Mouse (Mus musculus) embryonic stem cell, embryonic (primary cell): ENCODE measurements at regions not wholly inside any gene's neighbourhood (a gene's known extent, or its start where the extent isn't known, plus 50 kb on each side); places are given as distances from the start of the nearest gene placed in this dataset.

Source experiments
- CTCF ChIA-PET, 4 experiments: fragments of 300-600 bp in 2 of 4; fragments of 350-600 bp in 2 of 4; sonication (Branson Sonifier 250); formaldehyde crosslinking; loops; one replicate each; lab custom pipeline; 2022; ENCODE audit warnings: inconsistent platforms in 2 of 4; lab: Charles Lee
- POLR2A ChIA-PET, 4 experiments: fragments of 300-600 bp in 2 of 4; fragments of 350-600 bp in 2 of 4; sonication (Branson Sonifier 250); formaldehyde crosslinking; loops; one replicate each; lab custom pipeline; 2022; ENCODE audit warnings: antibody characterized with exemption in 4 of 4, inconsistent platforms in 1 of 4; lab: Charles Lee

DNA sequence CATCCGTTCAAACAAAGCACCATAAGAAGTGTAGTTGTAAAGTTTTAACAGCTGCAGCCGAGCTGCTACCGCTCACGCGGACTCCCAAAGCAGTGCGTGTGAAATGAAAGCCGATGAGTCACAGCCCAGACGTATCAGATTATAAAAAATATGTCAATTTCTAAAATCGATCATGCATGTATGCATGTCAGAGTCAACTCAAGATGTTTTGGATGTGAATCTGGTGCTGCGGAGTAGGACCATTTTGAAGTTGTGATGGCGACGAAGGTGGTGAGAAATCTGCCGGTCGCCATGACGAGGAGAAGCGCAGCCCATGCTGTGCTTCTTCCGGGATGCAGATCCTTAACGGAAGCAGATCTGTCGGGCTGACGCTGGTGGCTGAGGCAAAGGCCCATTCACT, 93.5 kb downstream of the Aldh8a1 start:
- CTCF ChIA-PET = interaction anchor here in 2 of 4 experiments (0.6 to 2.7 kb wide), 3 partner anchors 497 to 540 kb away, joined by 3 to 6 read pairs (median 6); no protein-coding TSS in a partner anchor

DNA sequence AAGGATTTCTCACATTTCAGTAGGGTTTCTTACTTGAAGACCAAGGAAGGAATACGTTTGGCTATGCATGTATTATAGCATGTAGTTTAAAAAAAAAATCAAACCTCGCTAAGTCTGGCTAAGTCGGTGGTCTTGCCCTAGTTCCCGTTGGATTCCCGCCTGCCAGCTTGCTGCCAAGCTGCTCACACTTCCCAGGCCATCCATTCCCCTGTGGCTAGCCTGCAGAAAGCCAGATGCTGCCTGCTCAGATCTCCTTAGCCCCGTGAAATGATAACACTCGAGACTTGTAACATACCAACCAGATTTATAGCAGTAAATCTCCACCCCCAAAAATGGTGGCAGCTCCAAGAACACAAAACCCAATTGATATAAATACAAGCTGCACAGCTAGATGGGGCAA, 97.2 kb downstream of the Aldh8a1 start:
- ChIA-PET POLR2A (no interaction called here), CTCF (interaction anchor here in 2 of 4 experiments (0.6 to 0.9 kb wide), 2 partner anchors 56 to 517 kb away, joined by 3 to 14 read pairs; no protein-coding TSS in a partner anchor)

More for the DNA sequence above, 93.5 kb downstream of the Aldh8a1 start:
- POLR2A ChIA-PET = interaction anchor here in 3 of 4 experiments (0.5 to 0.8 kb wide), 5 partner anchors 29 to 577 kb away, joined by 3 to 9 read pairs (median 4); no protein-coding TSS in a partner anchor

DNA sequence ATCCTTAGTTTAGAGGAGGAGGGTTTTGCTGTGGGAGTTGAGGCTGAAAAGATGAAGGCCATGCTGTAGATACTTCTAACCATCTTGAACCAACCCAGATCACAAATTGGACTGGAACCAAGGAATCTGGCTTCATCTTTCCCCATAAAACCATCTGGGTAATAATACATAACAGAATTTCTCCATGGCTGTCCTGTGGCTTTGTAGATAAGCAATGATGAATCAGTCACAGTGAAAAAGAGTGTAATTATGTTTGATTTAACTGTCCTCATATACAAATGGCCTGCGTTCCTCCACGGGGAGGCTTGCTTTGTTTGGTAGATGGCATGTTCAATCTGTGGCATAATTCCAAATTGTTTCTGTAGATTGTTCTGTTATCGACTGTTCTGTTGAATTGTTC, 100.9 kb downstream of the Aldh8a1 start:
- CTCF ChIA-PET = no interaction called here
- POLR2A ChIA-PET = no interaction called here

DNA sequence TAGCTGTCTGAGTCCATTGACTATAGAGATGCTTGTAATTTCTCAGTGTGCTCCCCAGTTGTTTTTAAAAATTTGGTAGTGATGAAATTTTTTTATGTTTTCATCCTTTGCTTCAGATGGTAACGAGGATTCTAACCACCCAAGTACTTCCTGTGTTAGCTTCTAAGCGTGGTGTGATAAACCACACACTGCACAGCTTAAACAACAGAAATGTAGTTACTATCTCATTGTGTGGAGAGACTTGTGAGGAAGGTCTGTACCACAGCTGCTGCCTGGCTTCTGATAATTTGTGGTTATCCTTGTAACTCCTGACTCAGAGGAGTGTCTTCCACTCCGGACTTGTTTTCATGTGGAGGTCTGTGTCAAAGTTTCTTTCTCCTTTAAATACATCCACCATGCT, 102.3 kb downstream of the Aldh8a1 start:
- POLR2A ChIA-PET = no interaction called here

DNA sequence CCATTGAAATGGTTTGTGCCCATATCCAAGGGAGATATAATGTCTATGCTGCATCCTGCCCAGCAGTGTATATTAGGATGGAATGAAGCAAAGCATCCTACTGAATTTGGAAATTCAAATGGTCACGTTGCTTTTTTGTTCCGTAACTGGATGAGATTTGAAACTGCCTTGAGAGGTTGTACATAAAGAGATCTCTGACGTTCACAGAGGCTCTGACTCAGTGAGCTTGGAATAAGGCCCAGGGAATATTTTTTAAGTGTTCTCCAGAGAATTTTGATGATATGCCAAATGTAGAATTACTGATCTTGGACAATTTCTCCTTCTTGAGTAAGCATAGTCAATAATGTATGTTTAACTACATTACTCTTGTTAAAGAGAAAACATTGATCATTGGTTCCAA, 104.2 kb downstream of the Aldh8a1 start:
- CTCF ChIA-PET = no interaction called here
- POLR2A ChIA-PET = interaction anchor here in 1 of 4 experiments (1.4 kb wide), 1 partner anchor 13 kb away, joined by 3 read pairs; no protein-coding TSS in a partner anchor

More for the DNA sequence above, 102.3 kb downstream of the Aldh8a1 start:
- CTCF ChIA-PET = no interaction called here

DNA sequence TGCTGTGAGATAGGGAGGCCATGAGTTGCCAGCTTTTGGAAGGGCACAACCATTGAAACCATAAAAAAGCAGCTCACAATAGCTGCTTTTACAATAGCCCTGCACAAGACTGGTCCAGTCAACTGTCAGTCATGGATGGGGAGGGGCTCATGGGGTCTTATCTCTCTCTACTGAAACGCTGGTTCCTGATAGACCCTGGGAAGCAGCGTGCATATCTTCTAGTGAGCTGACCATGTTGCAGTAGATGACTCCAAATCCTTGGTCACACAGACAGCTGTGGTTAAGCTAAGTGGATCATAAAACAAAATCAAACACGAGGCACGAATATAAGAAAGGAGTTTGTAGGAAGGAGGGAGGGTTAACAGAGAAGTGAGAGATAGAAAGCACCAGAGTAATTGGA, 105.0 kb downstream of the Aldh8a1 start:
- ChIA-PET POLR2A (interaction anchor here in 1 of 4 experiments (1.4 kb wide), 1 partner anchor 14 kb away, joined by 3 read pairs; no protein-coding TSS in a partner anchor), CTCF (no interaction called here)

DNA sequence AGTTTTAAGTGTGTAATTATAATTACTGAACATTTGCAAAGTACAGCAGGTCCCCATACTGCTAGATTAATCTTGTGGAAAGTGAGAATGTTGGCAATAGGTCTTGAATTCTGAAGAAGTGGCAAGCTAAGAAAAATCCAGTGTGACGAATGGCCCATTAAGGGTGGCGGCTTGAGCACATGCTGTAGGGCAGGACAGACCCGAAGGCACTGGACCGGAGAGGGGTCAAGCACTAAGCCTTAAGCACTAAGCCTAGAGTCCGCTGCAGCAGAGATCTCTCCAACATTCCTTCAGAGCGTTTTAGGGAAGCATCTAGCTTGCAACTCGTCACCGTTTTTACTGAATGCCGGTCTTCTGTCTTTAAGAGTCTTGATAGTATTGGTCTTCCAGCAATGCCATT, 105.6 kb downstream of the Aldh8a1 start:
- CTCF ChIA-PET = no interaction called here
- POLR2A ChIA-PET = interaction anchor here in 1 of 4 experiments (1.4 kb wide), 1 partner anchor 14 kb away, joined by 3 read pairs; no protein-coding TSS in a partner anchor

DNA sequence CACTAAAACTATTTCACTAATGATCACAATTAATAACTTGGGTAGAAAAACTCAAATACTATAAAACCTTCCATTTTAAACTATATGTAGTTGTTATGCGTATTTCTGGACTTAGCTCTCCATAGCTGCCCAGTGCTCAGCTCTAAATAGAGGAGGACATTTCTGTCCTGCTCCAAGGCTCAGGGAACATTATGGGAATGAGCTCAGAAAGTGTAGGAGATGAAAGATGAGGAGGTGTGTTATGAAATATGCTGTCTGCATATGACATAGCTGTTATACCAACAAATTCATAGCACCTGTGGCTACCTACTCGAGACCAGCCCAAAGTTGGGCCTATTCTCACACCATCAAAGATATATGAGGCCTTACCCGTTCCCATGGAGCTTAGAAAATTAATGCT, 106.3 kb downstream of the Aldh8a1 start:
- ChIA-PET CTCF (no interaction called here), POLR2A (no interaction called here)

DNA sequence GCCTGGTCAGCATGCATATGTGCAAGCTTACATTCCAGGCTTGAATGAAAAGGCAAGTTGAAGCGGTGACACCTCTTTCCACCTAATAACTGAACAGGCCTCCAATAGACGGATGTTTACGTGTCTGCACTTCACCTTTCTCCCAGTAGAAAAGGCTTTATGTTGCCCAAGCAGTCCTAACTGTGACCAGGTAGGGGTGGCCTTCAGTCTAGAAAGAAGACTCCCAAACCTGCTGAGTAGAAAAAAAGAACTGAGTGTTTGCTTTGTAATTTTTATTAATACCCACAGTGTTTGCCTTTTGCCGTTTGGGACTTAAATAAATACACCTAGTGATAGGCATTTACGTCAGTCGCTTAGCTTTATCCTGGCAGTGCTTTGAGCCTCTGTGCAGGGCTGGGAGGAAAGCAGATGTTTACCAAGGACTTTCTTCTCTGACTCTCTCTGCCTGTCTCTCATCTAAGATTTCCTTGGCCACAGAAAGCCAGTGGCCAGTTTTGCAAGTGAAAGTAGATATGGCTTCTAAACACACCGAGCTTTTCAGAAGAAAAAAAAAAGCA, 104.5 kb upstream of the 1700020N01Rik start:
- ChIA-PET CTCF (interaction anchor here in 1 of 4 experiments (0.6 kb wide), 1 partner anchor 497 kb away, joined by 4 read pairs; no protein-coding TSS in a partner anchor), POLR2A (no interaction called here)

DNA sequence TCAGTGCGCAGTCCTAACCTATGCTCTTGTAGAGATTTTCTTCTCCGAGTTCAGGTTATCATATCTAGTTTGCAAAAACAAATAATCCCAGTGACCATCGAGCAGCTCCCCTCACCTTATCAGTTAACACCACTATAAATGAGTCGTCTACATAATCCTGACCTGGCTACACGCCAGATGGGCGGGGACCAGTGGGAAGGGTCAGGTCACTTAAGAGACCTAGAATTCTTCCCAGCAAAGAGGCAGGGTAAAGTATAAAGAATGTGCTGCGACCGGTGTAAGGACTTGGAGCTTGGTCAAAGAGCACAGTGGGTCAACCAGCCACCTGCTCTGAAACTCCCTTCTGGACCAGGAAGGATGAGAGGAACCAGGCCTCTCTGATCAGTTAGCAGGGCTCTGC, 102.0 kb upstream of the 1700020N01Rik start:
- CTCF ChIA-PET = no interaction called here
- POLR2A ChIA-PET = no interaction called here

DNA sequence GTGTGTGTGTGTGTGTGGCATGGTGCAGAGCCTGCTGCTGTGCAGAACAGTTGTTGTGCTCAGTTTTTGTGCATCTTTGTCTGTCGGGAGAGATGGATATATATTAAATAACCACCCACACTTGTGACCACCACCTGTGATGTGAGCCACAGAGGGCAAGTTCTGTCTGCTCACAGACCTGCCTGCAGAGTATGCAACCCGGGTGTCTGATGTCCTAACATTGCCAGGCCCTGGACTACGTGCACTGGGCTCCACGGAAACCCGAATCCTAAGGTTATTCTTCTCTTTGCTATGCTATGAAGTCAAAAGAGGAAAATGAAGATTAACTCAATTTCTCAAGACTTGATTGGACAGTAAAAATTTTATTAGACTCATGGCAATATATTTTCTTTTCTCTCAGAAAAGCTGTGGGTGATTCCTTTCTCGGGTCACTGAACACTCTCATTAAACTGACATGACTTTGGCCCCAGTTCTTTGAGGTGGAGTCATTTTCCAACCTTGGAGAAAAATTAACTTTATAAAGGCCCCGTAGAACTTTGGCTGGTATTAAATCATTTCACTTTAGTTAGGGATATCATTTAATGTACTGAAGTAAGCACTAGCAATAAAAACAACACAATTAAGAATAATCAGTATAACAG, 100.6 kb upstream of the 1700020N01Rik start:
- POLR2A ChIA-PET = no interaction called here
- CTCF ChIA-PET = no interaction called here

DNA sequence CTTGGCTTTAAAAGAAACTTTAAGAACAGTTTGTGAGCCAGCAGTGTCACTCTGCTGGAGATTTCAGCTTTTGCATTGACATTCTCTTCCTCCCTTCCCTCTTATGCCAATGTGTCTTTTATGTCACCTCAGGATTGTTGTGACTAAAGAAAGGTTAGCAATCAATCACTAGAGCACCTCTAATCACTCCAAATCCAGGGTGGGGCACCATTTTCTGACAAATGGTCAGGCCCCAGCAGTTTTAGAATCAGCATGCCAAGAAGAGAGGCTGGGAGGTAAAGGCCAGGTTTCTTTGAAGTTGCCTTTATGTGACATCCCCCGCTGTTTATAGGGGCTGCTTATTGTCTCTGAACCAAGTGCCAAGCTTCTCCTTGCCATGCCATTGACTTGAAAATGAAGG, 98.4 kb upstream of the 1700020N01Rik start:
- CTCF ChIA-PET = interaction anchor here in 1 of 4 experiments (1.0 kb wide), 1 partner anchor 497 kb away, joined by 3 read pairs; no protein-coding TSS in a partner anchor
- POLR2A ChIA-PET = interaction anchor here in 2 of 4 experiments (0.7 to 1.3 kb wide), 2 partner anchors 424 to 502 kb away, joined by 3 read pairs; no protein-coding TSS in a partner anchor

DNA sequence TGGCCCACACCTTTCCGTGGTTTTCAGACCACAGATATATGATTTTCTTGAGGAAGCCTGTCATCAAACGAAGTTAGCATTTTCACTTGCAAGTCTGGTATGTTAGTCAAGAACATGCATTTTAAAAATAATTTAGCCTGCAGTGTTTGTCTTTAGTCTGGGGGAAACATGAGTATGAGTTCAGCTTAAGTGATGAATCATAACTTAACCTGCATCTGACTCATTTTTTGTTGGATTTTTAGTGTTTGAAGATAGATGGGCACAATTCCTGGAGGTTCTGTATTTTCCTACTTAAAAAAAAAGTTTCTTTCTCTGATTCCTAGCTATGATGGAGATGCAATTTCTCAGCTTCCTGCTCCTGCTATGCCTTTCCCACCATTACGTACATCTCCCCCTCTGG, 95.8 kb upstream of the 1700020N01Rik start:
- POLR2A ChIA-PET = no interaction called here
- CTCF ChIA-PET = no interaction called here

DNA sequence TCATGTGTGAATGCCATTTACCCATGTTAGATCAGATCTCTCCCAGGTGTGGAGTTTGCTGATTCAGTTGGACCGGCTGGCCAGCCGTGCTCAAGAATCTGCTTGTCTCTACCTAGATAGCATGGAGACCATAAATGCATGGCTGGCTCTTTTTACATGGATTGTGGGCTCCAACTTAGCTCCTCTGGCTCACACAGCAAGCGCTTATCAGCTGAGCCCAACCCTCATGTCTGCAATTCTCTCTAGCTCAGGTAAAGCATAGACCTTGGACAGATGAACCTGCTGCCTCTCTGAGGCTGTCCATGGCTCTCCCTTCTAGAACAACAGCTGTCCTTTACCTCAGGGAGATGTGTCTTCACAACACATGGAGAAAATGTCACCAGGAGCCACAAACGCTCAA, 94.8 kb upstream of the 1700020N01Rik start:
- POLR2A ChIA-PET = interaction anchor here in 1 of 4 experiments (0.6 kb wide), 1 partner anchor 546 kb away, joined by 7 read pairs; the partner anchor contains the start of gene Ahi1
- CTCF ChIA-PET = no interaction called here

DNA sequence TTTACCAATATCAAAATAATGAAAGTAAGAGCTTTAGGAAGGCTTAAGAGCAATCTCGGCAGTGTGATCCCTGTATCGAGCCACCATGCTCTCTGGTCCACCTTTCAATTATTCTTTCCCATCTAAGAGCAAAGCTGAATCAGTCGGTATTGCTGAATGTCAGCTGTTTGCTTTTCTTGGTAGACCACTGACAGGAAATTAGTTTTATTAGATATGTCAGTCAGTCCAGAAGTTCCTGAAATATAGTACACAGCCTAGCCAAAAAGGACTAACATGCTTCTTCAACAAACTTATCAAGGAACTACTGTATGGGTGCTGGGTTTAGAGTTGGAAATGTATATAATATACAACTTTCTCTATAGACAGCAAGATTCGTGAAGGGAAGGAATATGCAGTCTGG, 91.3 kb upstream of the 1700020N01Rik start:
- ChIA-PET CTCF (no interaction called here), POLR2A (no interaction called here)

DNA sequence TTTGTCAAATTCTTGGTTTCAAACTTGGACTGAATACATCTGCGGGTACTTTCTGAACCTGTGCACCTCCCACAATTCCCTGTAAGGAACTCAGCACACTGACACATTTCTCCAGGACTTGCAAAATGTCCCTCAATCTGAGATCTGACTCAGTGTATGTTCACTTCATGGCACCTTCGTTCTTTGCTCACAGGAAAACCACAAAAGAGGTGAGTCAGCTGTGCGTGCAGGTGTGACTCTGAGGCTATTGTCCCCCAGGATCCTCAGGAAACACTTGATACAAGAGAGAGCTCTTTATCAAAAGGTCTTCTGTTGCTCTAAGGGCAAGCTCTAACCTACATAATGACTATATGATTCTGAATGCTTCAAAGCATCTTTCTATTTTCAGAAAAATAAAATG, 88.5 kb upstream of the 1700020N01Rik start:
- CTCF ChIA-PET = no interaction called here
- POLR2A ChIA-PET = no interaction called here

DNA sequence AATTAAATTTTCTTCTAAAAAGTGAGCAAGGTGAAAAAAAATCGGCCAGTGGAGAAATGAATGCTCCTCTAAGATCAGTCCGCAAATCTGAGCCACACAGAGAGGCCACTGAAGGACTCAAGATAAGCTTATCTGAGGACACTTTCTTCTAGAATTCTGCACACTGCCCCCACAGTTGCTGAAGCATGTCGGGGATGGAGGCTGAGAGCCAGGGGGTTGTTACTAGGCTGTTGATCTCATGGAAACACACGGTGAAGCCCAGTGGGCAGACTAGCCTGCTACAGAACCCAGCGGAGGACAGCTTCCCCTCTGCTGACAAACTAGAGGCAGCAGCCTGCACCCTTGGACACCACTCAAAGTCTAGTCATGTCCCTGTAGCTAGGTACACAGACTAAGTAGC, 81.6 kb upstream of the 1700020N01Rik start:
- ChIA-PET CTCF (no interaction called here), POLR2A (no interaction called here)

DNA sequence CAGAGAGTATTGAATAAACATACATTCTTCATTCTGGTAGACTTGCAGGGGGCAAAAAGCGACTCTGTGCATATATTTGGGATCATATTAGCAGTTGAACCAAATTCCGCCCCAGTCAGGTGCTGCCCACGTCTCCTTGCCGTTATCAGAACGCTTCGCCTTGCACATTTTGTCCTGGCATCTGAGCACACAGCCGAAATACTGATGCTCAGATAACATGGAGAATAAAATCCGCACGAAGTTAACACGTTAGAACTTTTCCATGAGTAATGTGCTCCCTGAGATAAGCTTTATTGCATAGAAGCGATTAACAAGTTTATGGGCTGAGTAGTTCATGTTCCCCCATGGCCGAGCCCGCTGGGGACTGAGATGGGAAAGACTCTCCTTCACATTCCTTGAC, 80.5 kb upstream of the 1700020N01Rik start:
- CTCF ChIA-PET = no interaction called here

DNA sequence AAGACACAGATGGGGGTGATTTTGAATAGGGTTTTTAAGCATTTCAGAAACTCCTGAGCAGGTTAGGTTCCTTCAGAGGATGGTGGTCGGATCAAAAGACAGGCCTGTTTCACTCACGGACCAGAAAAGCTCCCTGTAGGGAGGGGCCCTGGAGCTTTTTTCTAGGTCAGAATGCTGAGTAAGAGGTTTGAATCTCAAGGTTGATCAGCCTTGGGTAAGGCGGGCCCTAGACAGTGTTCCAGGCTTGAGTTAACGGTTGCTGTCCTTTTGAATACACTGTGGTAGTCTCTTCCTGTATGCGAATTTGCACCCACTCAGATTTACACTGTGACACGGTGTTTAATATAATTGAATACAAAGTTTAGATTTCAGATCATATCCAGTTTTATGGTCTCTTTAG, 75.2 kb upstream of the 1700020N01Rik start:
- CTCF ChIA-PET = interaction anchor here in 1 of 4 experiments (0.6 kb wide), 1 partner anchor 493 kb away, joined by 3 read pairs; no protein-coding TSS in a partner anchor
- POLR2A ChIA-PET = no interaction called here

More for the DNA sequence above, 80.5 kb upstream of the 1700020N01Rik start:
- POLR2A ChIA-PET = no interaction called here

DNA sequence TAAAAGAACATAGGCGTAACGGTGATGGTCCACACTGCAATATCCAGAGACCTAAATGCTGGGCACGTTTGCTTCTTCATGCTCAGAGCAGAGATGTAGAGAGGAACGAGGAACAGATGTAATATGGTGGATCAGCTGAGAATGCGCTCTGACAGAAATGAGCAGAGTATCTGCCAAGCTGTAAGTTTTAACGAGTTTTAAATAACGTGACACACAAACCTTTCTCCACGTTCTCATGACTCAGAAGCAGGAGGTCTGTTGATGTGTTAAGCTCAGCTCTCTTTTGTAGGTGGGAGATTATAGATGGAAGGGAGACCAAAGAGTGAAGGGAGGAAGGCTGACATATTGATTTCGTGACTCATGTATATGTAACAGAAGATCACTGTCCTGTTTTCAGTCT, 72.1 kb upstream of the 1700020N01Rik start:
- POLR2A ChIA-PET = no interaction called here
- CTCF ChIA-PET = no interaction called here
